Mouse (Mus musculus) leukemia stem cell, adult 10-12 weeks (primary cell): ENCODE measurements around the gene Gm1330. TPM values are rescaled to one million over a fixed set of nuclear protein-coding genes. Genes with fewer than 3 reads are reported as not detected.

Experiments
- polyA plus RNA-seq: library from polyadenylated mRNA; stranded (reverse); fragments of >175 nt; gene quantifications from 2 replicates; pipeline ENCODE4 v1.2.3, GENCODE M21; 2012; ENCODE audit warnings: low replicate concordance

Gm1330 gene
- not detected in 2 replicates for polyA plus RNA-seq

DNA sequence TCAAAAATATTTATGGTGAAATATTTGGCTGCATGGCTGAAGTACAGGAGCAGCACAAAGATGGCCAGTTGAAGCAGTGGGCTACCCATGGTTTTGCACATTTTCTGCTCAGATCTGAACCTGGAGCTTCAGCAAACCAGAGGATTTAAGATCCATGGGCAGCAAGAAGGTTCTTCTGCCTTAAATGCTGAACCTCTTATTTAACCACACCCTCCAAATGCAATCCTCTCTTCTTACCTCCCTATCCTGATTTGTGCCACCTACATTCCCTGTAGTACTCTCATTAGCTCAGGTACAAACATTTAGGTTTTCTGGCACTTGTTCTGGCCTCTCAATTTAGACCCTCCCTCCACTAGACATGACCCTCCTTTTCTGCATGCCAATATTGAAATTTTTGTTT lies at the start of gene Gm1330:
Gene Gm1330 (minus strand): TSS at position 101 of the 400 bp plus-strand sequence.

DNA sequence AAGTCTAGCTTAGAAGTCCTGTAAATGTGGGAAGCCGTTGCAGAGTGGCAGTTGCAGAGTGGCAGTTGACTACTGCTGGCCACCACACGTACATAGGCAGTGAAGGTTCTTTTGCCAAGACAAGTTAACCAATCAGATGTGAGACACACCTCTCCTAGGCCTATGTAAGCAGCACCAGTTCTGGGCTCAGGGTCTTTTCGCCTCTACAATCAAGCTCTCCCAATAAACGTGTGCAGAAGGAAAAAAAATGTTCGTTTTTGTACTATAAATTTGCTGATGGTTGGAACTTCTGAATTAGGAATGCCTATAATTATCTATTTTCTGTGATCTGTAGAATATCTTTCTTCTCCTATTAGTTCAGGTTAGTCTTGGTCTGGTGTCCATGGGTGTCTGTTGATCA lies 14.1 kb upstream of the Gm1330 start, which contains the start of gene Gm10750:
Gene Gm10750 (minus strand): TSS at position 101 of the 400 bp plus-strand sequence.

Other genes with a start within 250 kb of the Gm1330 start
- not detected in 2 replicates for gene Cst11, start 231.8 kb downstream of the Gm1330 start, polyA plus RNA-seq
- not detected in 2 replicates for gene 8030411F24Rik, start 221.2 kb downstream of the Gm1330 start, polyA plus RNA-seq
- gene Cst12, start 213.9 kb downstream of the Gm1330 start, polyA plus RNA-seq = not detected in 2 replicates
- not detected in 2 replicates for gene Cst8, start 204.5 kb downstream of the Gm1330 start, polyA plus RNA-seq
- not detected in 2 replicates for gene Cst13, start 183.2 kb downstream of the Gm1330 start, polyA plus RNA-seq
- gene Cst9, start 168.1 kb downstream of the Gm1330 start, polyA plus RNA-seq = not detected in 2 replicates
- gene 9230104L09Rik, start 138.2 kb downstream of the Gm1330 start, polyA plus RNA-seq = not detected in 2 replicates
- gene Cst3, start 127.6 kb downstream of the Gm1330 start, polyA plus RNA-seq = 182 and 224 TPM in 2 replicates
- gene Gm10750, start 14.0 kb upstream of the Gm1330 start, polyA plus RNA-seq = not detected in 2 replicates